Mouse (Mus musculus): ENCODE results near the gene Zscan5b.
"Not testable (repeated sequence)": the region's sequence is repeated elsewhere in the genome, so short reads cannot be mapped to it uniquely, and the experiment has no call there.

Zscan5b gene

DNA sequence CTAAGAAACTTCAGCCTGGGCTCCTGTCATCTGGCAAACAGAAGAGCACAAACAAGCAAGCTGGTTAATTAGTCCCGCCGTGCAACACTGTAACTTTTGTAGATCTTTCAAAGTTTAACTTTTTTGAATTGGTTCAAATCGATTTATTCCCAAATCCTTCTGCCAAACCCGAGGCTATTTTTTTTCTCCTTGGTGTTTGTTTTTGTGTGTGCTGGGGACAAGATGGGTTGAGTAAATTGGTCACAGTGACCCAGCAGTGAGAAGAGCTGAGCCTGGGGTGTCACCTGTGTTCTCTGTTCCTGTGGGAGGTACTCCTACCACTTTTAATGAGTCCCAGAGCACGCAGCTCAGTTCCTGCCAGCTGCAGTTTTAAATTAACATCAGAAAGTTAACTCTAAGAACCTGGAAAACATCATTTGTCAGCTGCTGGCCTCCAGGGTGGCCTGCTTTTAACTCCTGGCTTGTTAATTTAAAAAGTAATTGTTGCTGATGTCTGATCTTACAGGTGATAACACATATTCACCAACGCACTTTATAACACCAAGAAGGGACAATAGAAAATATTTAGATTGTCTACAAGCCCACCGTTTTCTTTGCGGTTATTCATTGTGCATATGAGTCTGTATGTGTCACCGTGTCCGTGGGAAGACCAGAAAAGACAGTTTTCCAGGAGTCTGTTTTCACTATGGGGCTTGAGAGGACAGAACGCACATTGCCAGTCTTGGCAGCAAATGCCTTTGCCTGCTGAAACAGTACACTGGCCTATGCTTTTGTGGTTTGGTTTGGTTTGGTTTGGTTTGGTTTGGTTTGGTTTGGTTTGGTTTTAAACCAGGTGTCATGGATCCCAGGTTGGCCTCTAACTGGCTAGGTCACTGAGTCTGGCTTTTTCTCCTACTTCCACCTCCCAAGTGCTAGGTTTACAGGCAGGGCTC, 22.5 kb downstream of the Zscan5b start:
- in situ Hi-C loops (cut with MboI), result no loop called here

DNA sequence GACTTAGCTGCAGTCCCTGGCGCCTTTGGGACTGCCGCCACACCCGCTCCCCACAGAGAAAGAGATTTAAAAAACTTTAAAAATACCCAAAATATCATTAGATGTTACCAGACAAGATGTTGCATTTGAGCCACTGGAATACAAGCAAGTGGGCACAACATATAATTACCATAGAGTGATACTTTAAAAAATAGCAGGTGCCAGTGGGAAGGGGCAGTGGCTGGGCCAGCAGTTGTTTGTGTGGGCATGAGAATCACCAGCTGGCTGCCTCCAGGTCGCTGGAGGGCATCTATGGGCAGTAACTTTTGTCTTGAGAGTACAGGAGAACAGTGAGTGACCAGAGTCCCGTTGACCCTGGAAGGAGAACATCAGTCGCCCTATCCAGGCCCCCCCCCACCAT, 30.3 kb downstream of the Zscan5b start, which contains the start of gene Epp13:
Gene Epp13 (plus strand): TSS at position 301 of the 400 bp plus-strand sequence.
- in situ Hi-C loops (cut with MboI), result no loop called here

DNA sequence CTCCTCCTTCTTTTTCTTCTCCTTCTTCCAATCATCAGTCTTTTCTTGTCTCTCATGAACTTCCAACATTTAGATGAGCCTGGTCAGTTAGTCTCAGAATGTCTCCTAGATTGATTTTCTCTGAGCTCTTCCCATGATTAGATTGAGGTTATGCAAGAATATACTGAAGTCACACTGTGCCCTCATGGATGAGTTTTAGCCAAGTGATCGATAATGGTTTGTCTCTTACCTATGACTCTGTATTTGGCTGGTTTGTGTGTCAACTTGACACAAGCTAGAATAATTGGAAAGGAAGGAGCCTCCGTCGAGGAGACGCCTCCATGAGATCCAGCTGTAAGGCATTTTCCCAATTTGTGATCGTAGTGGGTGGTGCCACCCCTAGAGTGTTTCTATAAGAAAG, 32.4 kb downstream of the Zscan5b start:
- in situ Hi-C loops (cut with MboI), result no loop called here

DNA sequence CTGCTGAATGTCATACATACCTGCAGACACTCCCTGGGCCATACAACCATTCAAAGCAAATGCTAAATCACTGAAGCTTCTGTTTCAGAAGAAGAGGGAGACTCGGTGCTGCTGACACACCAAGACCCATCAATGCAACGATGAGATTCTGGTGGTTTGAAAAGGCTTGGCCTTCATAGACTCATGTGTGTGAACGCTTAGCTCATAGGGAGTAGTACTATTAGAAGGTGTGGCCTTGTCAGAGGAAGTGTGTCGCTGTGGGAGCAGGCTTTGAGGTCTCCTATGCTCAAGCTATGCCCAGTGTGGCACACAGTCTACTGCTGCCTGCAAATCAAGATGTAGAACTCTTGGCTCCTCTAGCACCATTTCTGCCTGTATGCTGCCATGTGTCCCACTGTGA, 35.3 kb downstream of the Zscan5b start:
- in situ Hi-C loops (cut with MboI), result no loop called here

DNA sequence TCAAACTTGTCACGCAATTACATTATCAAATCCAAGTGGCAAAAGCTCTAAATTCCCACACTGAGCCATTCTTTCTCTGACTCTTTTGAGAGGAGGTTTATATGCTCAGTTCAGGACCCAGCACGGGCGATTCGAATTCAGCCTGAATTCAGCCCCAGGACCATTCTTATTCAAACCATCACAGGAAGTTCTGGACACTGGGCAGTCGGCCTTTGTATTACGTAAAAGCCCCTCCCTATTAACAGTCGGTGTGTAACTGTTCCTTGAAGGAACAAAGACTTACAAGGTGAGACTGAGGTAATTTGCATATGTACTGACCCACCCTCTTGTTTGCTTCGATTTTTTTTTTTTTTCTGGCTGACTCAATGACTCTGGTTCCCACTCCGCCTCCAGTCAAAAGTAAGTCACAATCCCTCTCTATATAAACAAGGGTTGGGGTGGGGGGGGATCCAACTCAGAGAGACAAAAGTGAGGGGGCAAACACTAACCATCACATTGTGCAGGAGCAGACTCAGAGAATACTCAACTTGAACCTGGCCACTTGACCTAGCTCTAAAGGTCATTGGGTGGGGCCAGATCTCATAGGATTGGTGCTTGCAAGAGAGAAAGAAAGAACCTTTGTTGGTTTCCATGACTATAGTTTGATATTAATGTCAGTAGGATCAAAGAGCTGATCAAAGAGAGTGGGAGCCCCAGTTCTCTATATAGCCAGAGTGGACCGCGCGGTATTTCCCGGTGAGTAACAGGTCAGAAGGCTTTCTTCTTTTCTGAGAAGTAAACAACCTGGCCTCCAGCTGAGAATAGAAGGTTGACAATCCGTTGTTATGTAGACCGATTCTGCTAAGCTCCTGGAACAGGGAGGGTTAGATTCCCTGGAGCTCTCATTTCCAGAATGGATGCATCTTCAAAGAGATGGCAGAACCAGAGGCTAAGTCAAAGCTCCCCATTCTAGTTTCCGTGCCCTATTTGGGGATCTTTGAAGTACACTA, 36.4 kb downstream of the Zscan5b start:
- in situ Hi-C loops (cut with MboI), result no loop called here

DNA sequence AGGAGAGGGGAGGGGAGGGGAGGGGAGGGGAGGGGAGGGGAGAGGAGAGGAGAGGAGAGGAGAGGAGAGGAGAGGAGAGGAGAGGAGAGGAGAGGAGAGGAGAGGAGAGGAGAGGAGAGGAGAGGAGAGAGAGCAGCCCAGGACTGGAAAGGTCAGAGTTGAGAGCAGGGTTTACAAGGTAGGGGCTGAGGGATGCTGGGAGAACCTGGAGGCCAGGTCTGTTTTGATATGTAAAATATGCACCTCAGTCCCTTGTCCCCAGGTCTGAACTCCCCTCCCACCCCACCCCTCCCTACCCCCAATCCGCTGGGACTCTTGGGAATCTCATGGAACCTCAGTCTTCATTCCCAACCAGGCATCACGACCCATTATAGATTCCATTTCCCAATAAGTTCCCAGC, 37.9 kb downstream of the Zscan5b start:
- in situ Hi-C loops (cut with MboI), result not testable (repeated sequence)

DNA sequence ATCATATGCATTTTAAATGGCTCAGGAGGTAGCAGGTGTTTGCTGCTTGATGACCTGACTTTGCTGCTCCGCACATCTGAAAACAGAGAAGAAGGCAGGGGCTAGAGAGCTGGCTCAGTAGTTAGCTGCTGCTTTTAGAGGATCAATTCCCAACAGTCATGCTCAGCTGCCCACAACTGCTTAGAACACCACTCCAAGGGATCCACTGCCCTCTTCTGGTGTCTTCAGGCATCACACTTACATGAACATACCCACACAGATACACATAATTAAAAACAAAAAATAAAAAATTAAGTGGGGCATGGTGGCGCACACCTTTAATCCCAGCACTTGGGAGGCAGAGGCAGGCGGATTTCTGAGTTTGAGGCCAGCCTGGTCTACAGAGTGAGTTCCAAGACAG, 40.0 kb downstream of the Zscan5b start:
- in situ Hi-C loops (cut with MboI), result no loop called here

DNA sequence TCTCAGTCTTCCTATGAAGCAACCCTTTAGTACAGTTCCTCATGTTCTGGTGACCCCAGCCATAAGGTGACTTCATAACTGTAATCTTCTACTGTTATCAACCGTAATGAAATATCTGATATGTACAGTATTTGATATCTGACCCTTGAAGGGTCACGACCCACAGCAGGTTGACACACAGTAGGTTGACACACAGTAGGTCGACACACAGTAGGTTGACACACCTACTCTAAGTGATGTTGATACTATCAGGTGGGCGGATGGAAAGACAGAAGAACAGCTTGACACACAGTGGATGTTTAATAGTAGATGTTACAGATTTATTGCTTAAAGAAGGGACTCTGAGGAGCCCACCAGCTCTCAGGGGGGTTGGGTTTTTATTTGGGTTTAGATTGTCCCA, 40.9 kb downstream of the Zscan5b start:
- in situ Hi-C loops (cut with MboI), result no loop called here

DNA sequence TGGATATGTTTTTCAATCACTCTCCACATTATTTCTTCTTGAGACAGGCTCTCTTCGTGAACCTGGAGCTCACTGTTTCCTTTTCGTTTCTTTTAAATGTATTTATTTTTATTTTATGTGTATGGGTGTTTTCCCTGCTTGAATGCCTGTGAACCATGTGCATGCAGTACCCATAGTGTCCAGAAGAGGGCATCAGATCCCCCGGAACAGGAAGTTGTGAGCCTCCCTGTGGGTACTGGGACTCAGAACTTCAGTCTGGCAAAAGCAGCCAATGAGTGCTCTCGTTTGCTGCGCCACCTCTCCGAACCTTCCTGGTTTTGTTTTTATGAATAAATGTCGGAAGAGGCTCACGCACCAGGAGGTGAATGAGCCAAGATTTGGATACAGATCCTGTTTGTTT, 43.6 kb downstream of the Zscan5b start:
- in situ Hi-C loops (cut with MboI), result no loop called here

DNA sequence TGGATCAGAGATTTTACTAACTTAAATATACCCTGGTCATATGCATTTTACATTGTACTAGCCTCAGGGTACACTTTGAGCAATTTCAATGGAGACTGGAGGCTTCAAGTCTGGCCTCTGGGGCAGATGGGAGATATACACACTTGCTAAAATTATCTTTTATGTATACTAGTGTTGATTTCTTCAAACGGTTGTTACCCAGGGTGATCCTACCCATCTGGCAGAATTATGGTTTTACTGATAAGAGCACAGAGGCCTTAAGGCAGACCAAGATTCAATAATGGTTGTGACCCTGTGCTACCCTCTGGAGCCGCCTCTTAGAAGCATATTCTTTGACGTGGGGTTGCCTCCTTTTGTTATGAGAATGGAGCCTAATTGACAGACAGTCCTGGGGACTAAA, 55.8 kb downstream of the Zscan5b start:
- in situ Hi-C loops (cut with MboI), result no loop called here

DNA sequence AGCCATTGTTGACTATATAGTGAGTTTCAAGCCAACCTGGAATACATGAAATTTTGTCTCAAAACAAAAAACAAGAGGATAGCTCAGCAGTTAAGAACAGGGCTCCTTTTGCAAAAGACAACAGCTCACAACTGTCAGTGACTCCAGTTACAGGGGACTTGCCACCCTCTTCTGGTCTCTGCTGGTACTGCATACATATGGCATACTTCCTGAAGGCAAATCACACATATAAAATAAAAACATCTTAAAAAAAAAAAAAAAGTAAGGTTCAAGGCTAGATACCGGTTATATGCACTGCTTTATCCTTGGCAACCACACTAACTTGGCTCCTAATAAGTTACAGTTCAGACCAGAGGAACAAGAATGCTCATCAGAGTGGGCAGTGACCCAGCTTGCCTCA, 60.7 kb downstream of the Zscan5b start:
- in situ Hi-C loops (cut with MboI), result loop anchor here (5.0 to 10.0 kb wide), 2 partner anchors 50 to 1012 kb away; no protein-coding TSS in a partner anchor

DNA sequence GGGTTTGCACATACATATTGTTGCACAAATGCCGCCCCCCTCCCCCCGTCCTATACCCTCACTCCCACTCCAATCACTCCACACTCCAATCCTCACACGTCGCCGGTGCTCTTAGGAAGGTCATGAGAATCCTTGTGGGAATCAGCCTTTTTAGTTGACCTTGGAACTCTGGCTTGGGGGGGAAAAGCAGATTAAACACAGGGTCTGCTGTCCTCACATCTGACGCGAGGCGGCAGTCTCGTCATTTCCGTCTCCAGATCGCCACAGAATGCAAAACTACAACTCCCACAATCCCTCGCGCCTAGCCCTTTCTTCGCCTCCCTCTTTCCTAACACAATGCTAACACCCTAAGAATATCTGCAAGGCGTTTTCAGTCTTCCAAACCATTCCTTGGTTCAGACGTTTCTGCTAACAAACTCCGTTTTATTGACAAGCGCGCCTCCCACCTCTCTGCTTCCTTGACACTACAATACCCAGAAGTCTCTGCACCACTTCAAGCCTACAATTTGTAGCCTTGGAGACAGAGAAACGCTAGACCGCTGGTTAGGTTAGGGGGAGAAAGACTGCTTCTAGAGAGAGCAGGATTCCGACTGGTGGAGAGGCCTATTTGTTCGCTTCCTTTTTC, 61.5 kb downstream of the Zscan5b start:
- in situ Hi-C loops (cut with MboI), result loop anchor here (5.0 to 10.0 kb wide), 2 partner anchors 51 to 1011 kb away; no protein-coding TSS in a partner anchor

DNA sequence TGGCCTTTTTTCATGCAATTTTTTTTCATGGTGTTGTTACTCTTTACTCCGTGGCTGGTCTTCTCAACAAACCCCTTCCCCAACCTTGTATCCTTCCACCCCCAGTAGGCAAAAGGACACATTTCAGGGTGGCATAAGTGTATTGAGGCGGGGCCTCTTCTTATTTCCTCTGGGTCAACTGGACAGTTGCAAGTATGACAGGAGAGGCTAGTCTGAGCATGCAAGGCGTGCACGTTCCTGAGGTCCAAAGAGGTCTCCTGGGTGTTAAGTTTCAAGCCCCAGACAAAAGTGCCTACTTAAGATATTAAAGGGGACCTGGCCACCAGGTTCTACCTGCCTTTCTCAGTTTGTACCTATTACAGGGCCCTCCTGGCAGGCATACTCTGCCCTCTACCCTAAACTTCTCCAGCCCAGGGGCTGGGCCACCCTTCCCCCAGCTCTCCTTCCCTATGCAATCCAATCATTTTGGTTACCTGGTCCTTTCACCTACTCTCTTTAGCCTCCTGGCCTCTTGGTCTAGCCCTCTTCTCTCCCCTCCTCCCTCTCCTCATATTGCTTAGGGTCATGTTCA, 62.4 kb downstream of the Zscan5b start:
- in situ Hi-C loops (cut with MboI), result loop anchor here (5.0 to 10.0 kb wide), 2 partner anchors 52 to 1010 kb away; no protein-coding TSS in a partner anchor

DNA sequence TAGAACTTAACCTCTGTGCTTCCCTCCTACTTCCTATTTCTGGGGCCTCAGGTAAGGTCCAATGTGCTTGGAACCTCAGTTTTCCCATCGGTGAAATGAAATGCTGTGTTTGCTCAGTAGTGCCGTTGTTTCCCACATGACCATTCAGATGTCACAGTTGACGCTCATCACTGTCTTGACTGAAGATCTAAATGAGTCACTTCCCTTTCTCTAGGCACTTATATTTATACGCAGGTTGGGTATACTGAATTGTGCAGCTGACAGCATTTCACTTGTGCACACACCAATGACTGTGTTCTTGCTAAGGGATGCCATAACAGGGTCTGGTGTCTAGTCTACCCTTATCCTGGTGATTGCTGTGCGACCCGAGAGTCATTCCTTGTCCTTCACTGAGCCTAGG, 63.3 kb downstream of the Zscan5b start:
- in situ Hi-C loops (cut with MboI), result loop anchor here (10.0 kb wide), 1 partner anchor 1009 kb away; no protein-coding TSS in a partner anchor

DNA sequence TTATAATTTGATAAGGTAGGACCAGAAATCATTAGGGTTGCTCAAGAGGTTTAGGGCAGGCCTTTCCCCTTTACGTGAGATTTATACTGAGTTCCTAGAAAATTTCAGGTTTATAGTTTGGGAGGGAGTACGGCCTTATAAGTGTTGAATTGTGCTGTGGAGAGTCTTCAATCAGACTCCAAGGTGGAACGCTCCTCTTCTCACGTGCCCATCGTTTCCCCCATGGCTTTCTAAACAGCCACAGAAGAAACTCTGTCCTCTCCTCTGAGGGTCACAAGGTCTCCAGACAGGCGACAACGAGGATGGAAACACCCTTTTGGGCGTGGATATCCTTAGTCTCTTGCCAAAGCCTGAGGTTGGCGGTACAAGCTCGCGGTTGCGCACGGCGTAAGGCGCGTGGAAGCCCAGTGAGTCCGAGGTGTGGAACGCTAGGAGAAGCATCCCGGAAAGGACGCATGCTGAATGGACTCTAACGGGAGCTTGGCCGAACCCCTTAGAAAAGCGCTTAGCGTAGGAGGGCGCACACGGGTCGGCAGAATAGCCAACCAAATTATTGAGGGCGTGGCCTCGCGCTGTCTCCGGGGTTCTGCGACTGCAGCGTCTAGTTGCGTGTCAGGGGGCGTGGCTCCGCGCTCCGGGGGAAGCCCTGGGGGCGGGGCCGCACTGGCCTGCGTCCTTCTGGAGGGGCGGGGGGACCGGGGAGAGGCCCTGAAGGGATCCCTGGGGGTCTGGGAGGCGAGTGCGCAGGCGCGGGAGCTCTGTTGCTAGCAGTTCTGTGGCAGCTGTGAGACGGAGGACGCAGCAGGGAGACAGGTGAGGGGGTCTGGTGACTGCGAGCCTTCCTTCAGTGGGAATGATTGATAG, 64.0 kb downstream of the Zscan5b start, which contains the start of gene Zfp667:
Gene Zfp667 (plus strand): TSS at position 738 of the 864 bp plus-strand sequence.
- in situ Hi-C loops (cut with MboI), result loop anchor here (10.0 kb wide), 1 partner anchor 1009 kb away; no protein-coding TSS in a partner anchor

DNA sequence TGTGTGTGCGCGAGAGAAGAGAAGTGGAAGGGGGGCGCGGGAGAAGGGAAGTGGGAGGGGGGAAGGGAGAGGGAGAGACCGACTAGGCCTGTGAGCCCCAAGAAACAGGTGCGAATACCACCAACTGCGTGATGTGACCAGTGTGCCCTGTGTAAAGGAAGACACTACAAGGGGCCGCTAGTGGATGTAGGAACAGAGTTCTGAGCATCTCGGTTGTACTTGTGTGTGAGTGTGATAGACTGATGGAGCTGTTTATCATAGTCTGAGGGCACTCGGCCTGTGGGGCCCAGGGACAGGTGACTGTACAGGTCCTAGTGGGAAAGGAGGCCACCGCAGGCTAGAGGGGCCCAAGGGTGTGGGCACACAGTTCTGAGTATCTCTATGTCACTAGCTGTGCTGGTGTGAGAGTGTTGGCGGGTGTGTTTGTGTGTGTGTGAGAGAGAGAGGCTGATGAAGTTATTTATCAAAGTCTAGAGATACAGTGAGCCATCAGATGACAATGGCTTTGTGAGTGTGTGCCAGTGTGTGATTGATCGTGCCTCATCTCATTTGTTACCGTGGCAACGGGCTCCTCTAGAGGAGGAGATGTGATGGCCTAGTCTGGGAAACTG, 64.9 kb downstream of the Zscan5b start:
- in situ Hi-C loops (cut with MboI), result loop anchor here (10.0 kb wide), 1 partner anchor 1008 kb away; no protein-coding TSS in a partner anchor
